Mouse (Mus musculus) megakaryocyte, adult 5-6 weeks (primary cell): ENCODE measurements around the gene Stk19. TPM values are rescaled to one million over a fixed set of nuclear protein-coding genes. Genes with fewer than 3 reads are reported as not detected.

Experiments used
- ATAC-seq: 2 replicates; pipeline ENCODE4 v1.8.0; 2016; ENCODE audit warnings: mild to moderate bottlenecking, inconsistent platforms; ENCODE audit not compliant: poor library complexity, severe bottlenecking
- total RNA-seq, 2 experiments: library from RNA; stranded (forward) in 1 of 2; stranded (reverse) in 1 of 2; fragments of 153-499, 151-499 nt in 1 of 2; fragments of 221-1000, 200-1000 nt in 1 of 2; gene quantifications; 2 replicates each; pipeline versions ENCODE4 v1.2.3 to v1.2.4; 2015 to 2017

The Stk19 gene
- total RNA-seq (2015): 17.5 and 21.8 TPM in 2 replicates
- total RNA-seq (2017): 24.7 and 33.7 TPM in 2 replicates

DNA sequence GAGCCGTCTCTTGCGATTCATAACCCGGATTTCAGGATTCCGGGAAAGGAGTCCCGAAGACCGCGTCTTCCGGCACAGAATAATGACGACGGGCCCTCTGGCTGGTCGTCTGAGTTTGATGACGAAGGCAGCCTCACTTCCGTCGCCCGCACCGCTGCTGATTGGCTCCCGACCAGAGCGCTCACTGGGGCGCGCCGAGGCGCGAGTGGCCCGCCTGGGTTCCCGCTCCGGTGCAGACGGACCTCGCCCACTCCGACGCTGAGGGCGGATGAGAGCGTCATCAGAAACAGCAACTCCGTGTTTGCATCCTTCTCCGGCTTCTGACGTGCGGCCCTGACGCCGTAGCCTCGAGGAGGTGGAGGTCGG lies at the start of gene Stk19, which contains the start of gene Dxo:
Gene Stk19, minus strand, starts transcription at position 90 of the 366 bp plus-strand sequence.
Gene Dxo, plus strand, starts transcription at position 164 of the 366 bp plus-strand sequence.
- ATAC-seq: peak; percentile 98

GRCm38 (mm10) chr17:34885615-34886014 lies 48.9 kb upstream of the Stk19 start:
- no peak for ATAC-seq

GRCm38 (mm10) chr17:34884704-34885103 lies 48.0 kb upstream of the Stk19 start:
- ATAC-seq: no peak

GRCm38 (mm10) chr17:34883332-34883731 lies 46.6 kb upstream of the Stk19 start:
- peak; percentile 62; the same call in 1 of the 2 replicates for ATAC-seq

DNA sequence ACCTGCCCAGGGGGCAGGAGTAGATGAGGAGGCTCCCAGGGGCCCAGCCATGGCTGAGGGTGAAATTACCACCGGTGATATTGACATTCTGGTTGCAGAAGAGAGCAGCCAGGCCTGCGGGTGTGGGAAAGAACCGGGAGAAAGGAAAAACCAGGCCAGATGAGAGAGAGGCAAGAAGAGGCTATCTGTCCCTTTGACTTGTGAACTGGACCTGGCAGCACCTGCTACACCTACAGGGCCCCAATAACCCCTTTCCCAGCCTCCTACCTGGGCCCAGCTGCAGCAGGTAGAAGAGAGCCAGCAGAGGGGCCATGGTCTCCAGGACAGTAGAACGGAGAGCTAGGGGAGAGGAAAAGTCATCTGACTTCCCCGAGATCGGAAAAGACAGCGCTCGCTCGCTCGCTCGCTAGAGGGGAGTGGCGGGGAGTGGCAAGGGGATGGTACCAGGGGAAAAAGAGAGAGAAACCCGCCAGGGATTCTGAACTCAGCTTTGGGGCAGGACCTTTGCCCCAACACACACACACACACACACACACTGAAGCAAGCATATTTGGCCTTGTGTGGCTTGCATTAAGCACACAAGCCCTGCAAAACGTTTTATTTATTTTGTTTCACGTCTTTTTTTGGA lies 45.1 kb upstream of the Stk19 start, which contains the start of gene Gm20547:
Gene Gm20547, minus strand, starts transcription at position 360 of the 628 bp plus-strand sequence.
- ATAC-seq: no peak

- ATAC-seq: no peak
Measured at GRCm38 (mm10) chr17:34881166-34881565, 44.4 kb upstream of the Stk19 start.

DNA sequence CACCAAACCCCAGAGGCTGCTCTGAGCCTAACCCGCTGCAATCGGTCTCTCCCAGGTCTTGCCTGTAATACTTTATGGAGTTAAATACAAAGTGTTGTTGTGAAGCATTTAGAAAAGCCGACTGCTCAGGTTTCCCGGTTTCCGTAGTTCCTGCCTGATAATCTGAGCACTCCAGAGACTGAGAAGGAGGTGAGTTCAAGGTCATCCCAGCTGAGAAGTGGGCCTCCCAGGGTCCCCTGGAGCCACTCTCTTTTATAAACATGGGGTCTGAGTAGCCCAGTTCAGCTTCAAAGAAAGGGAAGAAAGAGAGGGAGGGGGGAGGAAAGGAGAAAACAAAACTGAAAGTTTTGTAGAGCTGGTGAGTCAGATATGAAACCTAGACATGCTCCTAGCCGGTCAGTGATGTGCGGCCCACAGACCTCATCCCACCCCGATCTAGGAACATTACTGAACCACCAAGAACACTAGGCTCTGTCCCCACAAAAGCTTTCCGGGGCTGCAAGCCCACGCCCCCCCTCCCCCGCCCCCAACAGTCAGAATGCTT lies 42.7 kb upstream of the Stk19 start, which contains the start of gene Zbtb12:
Gene Zbtb12, plus strand, starts transcription at position 148 of the 544 bp plus-strand sequence.
- ATAC-seq: no peak

DNA sequence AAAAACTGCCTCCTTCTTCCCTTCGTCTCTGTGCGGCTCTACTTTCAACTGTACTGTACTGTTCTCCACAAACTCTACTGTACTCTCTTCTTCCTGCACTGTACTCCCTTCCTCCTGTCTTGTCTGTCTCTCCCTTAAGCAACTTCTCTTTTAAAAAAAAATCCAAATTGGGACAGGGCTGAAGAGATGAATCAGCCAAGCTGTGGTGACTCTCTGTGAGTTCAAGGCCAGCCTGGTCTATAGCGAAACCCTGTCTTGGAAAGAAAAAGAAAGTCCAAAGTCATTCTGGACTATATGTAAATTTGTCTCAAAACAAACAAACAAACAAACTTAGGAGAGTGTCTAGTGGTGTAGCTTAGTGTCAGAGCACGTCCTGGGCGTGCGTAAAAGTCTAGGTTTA lies 37.6 kb upstream of the Stk19 start:
- no peak for ATAC-seq

- no peak for ATAC-seq
Measured at GRCm38 (mm10) chr17:34865981-34866380, 29.2 kb upstream of the Stk19 start.

DNA sequence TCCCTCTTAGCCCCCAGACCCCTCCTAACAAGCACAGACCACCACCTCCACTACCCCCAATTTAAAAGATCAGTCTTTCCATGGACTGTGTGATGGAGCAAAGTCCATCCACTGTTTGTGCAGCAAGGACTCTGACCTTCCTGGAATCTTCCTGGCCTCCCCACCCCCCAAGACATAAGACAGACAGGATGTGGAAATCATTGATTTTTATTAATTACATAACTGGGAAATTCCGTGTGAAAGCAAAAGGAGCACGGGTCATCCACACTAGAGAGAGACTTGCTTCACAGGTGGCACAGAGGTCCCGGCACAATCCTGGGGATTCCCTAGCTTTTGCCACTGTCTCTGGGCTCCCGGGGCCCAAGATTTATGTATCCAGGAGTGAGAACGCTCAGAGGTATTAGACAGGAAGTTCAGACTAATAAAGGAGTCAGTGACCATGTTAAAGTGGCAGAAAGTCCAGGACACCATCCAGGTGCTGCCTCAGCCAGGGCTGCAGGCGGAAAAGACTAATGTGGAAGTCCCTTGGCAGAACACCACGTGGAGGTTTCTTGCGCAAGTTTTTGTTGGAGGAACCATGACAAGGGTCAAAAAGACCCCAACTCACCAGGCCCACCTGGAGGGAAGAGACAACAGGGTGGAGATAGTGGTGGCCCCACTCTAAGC lies 25.8 kb upstream of the Stk19 start, which contains the start of gene Cfb:
Gene Cfb, minus strand, starts transcription at position 103 of the 666 bp plus-strand sequence.
- no peak for ATAC-seq

DNA sequence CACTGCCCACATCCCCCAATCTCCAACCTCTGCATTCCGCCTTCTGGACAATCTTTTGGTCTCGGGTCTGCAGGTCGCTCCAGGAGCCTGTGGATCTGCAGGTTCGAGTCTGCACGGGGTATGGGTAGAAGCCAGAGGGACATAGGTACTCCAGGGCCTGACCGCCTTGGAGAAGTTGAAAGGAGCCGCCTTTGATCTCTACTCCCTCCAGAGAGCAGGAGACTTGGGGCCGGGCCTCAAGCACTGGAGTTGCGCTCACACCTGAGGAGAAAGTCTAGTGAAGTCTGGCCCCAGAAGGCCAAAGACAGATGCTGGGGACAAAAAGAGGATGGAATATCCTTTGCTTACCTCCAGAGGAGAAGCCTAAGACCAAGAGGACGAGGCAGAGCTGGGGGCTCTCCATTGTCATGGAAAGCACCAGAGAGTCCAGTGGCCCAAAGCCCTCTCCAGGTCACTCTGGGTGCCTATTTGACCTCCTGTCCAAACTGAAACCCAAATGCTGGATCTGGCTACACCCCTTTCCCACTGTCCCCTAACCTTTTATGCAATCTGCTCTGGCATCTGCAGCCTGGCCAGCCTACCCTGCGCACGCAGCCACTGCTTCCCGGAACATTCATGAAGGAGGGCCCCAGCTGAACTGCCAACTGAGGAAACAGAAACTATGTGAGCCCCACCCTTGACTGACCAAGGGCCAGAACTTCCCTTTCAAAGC lies 25.1 kb upstream of the Stk19 start:
- ATAC-seq: no peak

- no peak for ATAC-seq
Measured at GRCm38 (mm10) chr17:34860514-34860913, 23.8 kb upstream of the Stk19 start.

DNA sequence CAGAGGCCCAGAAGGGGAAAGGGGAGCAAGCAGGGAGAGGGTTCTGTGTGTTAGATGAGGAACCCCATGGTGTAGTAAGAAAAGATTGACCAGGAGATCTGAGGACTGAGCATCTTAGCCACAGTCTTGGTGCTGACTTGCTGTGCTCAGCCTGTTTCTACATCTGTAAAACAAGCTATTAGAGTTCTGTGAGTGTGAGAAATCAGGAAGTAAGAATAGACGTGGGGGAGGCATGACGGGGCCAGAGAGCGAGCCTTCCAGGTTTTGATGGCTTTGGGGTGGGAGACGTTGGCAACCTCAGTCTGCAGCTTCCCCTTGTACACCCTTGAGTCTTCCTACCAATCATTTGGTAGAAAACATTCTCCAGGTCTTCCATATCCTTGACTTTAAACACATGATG lies 21.9 kb upstream of the Stk19 start:
- no peak for ATAC-seq

- peak; percentile 77 for ATAC-seq
Measured at GRCm38 (mm10) chr17:34855825-34856224, 19.1 kb upstream of the Stk19 start.

- no peak for ATAC-seq
Measured at GRCm38 (mm10) chr17:34854761-34855160, 18.0 kb upstream of the Stk19 start.

- no peak for ATAC-seq
Measured at GRCm38 (mm10) chr17:34853511-34853910, 16.8 kb upstream of the Stk19 start.

DNA sequence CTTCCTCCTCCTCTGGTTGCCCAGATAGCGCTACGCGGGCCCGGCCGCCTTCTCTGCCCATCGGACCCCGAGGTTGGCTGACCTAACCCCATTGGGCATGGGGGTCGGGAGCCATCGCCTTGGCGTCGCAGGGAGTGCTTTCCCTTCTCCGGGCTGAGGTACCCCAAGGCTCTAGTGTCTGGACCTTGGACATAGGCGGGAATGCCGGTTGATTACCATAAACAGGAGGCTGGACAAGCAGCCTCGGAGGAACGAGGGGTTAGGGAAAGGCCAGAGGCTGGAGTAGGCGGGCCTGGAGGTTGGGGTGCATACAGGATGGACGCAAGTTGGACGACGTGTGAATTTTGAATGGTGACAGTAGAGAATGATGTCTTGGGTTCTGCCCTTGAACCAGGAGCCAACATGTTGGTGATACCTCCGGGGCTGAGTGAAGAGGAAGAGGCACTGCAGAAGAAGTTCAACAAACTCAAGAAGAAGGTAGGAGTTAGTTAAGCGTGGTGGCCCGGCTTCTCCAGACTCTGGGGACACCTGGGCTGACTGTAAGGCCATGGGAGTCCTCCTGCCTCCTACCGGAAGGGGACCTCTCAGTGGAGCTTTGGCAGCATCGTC lies 13.9 kb upstream of the Stk19 start:
- ATAC-seq: peak; percentile 20; the same call in 1 of the 2 replicates

DNA sequence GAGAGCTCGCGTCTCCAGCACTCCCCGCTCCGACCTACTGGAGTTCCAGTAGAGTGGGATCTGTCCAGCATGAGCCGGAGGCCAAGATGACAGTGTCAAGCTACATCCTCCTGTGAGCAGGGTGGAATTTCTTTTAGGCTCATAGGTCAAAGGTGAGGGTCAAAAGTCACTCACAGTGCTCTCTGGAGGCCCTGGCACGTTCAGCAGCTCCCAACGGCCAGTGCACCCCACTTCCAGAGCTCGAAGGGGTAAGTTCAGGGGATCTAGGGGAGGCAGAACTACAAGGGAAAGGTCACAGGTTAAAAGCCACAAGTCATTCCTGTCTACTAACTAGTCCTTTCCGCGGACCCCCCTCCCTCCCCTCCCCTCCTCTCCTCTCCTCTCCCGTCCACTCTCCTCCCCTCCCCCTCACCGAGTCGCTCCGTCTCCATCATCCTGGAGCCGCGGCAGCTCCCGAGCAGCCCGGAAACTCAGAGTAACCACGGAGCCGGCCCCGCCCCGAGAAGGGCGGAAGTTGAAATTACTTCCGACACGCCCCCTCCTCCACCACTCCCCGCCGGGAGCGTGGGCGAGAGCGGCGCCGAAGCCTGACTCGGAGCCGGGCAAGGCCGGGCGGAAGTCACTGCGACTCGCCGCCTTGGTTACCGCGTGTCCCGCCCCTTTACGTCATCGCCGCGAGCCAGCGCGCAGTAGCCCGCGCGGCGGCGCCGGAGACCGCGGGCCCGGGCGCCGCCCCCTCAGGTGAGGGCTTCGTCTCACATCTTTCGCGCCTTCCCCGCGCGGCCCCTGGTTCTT lies 13.2 kb upstream of the Stk19 start, which contains the start of the genes Skiv2l and Nelfe:
Gene Skiv2l, minus strand, starts transcription at position 489 of the 795 bp plus-strand sequence.
Gene Nelfe, plus strand, starts transcription at position 670 of the 795 bp plus-strand sequence.
- ATAC-seq: peak; percentile 100

GRCm38 (mm10) chr17:34847615-34848014 lies 10.9 kb upstream of the Stk19 start:
- ATAC-seq: no peak

- ATAC-seq: no peak
Measured at GRCm38 (mm10) chr17:34847192-34847591, 10.4 kb upstream of the Stk19 start.
